Mouse (Mus musculus) cortical plate, adult 2 months (tissue): ENCODE measurements around the gene Appl2. TPM values are rescaled to one million over a fixed set of nuclear protein-coding genes. Genes with fewer than 3 reads are reported as not detected.

Source experiments
- H3K27ac ChIP-seq: fragments of 200-500 bp; 2 replicates; pipeline ENCODE4 v1.5.1; 2012; ENCODE audit warnings: low read length, control low read depth, inconsistent platforms; ENCODE audit not compliant: insufficient read depth
- H3K4me1 ChIP-seq: fragments of 200-500 bp; 2 replicates; pipeline ENCODE4 v1.6.1; 2011; ENCODE audit warnings: low read length; ENCODE audit not compliant: control insufficient read depth, insufficient read depth
- H3K4me3 ChIP-seq: fragments of 200-500 bp; 2 replicates; pipeline ENCODE4 v1.5.1; 2011; ENCODE audit warnings: mild to moderate bottlenecking, low read length, control low read depth; ENCODE audit not compliant: insufficient read depth
- CTCF ChIP-seq: fragments of 200-500 bp; IDR thresholded peaks from 2 replicates; pipeline ENCODE4 v1.5.1; 2011; ENCODE audit warnings: mild to moderate bottlenecking, control low read depth, low read length; ENCODE audit not compliant: insufficient read depth; ENCODE audit errors: extremely low read depth
- POLR2A ChIP-seq: fragments of 200-500 bp; IDR thresholded peaks from 2 replicates; pipeline ENCODE4 v1.6.1; 2011; ENCODE audit warnings: mild to moderate bottlenecking, low read length, control low read depth; ENCODE audit not compliant: insufficient read depth; ENCODE audit errors: extremely low read depth
- polyA plus RNA-seq: library from polyadenylated mRNA; depleted of rRNA; stranded (reverse); fragments of >200 nt; gene quantifications from 2 replicates; pipeline ENCODE4 v1.2.3, GENCODE M21; 2012; rRNA removed

The Appl2 gene
- polyA plus RNA-seq, 1 experiment = 67.6 TPM

DNA sequence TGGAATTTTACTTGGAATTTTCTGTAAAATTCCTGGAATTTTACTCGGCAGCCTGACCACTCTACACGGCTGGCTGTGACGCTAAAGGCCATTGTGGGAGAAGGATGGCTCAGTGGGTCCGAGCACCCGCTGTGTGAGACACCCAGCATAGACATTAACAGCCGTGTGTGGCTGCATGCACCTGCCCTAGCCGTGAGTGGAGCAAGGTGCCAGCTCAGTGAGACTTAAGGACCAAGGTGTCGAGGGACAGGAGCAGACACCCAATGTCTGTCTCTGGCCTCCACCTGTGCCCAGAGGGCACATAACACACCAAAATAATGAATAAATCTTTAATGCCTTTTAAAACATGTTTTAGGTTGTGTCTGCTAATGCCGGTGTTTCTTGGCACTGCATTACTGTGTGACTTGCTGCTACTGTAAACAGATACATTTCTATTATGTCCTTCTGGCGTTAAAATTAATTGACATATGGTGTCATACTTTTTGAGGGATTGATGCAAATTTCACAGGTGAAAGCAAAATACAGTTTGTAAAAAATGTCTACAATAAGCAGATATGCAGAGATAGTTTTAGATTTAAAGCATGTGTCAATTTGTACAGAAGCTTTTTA is 44.5 kb downstream of the Appl2 start:
- Histone ChIP-seq H3K27ac (no peak overlapping the region), H3K4me3 (no peak overlapping the region), H3K4me1 (peaks cover 2% of the 10 kb centered on the region; the same call in 1 of the 2 replicates)

DNA sequence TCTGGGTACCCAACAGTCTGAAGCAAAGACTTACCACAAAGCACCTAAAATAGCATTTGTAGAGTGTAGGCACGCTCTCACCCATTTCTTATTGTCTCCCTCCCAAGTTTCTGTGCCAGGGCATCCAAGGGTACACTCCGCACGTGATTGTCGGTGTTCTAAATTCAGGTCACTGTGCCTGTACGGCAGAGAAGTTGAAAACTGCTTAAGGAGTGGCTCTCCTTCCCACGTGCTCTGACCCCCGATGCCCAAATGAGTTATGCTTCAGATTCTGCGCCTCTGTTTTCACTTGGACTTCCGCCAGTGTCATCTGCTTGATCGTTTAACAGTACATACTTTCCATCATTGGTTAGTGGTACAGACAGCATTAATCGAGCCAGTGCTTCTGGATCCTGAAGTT is 47.9 kb downstream of the Appl2 start:
- no peak overlapping the region for H3K4me3 ChIP-seq
- TF ChIP-seq CTCF (no peak), POLR2A (no peak)

More for the DNA sequence above, 44.5 kb downstream of the Appl2 start:
- no peak for TF ChIP-seq CTCF
- no peak for TF ChIP-seq POLR2A

DNA sequence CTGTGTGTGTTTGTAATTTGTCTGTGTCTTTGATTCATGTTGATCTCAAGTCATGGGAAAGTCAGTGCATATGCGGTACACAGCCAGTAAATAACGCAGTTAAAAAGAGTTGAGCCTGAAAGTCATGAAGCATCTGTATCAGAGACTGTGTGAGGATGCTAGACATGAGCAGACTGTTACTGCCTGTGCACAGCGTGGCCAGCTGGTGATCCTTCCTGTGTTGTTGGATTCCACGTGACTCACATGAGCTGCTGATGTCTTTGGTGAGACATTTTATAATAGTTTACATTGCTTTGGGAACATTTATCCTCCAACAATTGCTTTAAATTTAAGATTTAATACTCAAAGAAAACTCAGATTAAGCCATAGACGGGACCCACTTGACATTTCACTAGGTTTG is 54.0 kb downstream of the Appl2 start:
- H3K4me1 ChIP-seq = peaks cover 2% of the 10 kb centered on the region; the same call in 1 of the 2 replicates
- no peak overlapping the region for H3K4me3 ChIP-seq
- TF ChIP-seq CTCF = no peak
- no peak overlapping the region for H3K27ac ChIP-seq

More for the DNA sequence above, 47.9 kb downstream of the Appl2 start:
- peaks cover 2% of the 10 kb centered on the region; the same call in 1 of the 2 replicates for H3K4me1 ChIP-seq
- H3K27ac ChIP-seq = no peak overlapping the region

DNA sequence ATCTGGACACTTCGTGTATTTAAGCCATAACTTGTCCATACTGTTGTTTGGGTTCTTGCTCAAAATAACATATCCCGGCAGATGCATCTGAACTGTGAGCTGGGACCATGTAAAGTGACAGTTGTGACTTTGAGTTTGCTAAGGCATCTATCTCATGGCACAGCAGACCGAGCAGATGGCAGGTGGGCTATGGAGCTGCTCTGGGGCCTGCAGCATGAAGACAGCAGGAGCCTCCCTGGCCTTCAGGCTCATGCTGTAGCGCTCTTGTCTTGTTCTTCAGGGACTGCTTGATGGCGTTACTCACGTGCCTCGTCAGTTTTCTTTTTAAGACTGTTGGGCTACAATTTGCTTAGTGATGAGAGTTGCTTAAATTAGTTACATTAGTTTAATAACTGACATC is 55.9 kb downstream of the Appl2 start:
- Histone ChIP-seq H3K4me1 (peaks cover 2% of the 10 kb centered on the region; the same call in 1 of the 2 replicates), H3K4me3 (no peak overlapping the region), H3K27ac (no peak overlapping the region)
- TF ChIP-seq CTCF = no peak

DNA sequence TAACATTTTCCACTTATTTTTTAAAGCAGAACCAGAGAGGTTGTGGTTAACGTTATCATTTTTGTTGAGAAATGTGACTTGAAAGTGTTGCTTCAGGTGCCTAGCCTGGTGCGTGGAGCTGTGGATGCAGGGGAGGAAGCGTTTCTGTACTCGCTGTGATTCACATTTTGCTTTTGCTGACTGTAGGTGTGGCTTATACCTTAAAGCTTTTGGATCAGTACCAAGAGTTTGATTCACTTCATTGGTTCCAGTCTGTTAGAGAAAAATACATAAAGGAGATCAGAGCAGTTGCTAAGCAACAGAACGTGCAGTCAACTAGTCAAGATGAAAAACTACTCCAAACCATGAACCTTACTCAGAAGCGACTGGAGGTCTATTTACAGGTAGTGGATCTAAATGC is 57.7 kb downstream of the Appl2 start:
- Histone ChIP-seq H3K27ac (no peak overlapping the region), H3K4me1 (peaks cover 2% of the 10 kb centered on the region; the same call in 1 of the 2 replicates), H3K4me3 (no peak overlapping the region)
- no peak for TF ChIP-seq POLR2A
- TF ChIP-seq CTCF = no peak

DNA sequence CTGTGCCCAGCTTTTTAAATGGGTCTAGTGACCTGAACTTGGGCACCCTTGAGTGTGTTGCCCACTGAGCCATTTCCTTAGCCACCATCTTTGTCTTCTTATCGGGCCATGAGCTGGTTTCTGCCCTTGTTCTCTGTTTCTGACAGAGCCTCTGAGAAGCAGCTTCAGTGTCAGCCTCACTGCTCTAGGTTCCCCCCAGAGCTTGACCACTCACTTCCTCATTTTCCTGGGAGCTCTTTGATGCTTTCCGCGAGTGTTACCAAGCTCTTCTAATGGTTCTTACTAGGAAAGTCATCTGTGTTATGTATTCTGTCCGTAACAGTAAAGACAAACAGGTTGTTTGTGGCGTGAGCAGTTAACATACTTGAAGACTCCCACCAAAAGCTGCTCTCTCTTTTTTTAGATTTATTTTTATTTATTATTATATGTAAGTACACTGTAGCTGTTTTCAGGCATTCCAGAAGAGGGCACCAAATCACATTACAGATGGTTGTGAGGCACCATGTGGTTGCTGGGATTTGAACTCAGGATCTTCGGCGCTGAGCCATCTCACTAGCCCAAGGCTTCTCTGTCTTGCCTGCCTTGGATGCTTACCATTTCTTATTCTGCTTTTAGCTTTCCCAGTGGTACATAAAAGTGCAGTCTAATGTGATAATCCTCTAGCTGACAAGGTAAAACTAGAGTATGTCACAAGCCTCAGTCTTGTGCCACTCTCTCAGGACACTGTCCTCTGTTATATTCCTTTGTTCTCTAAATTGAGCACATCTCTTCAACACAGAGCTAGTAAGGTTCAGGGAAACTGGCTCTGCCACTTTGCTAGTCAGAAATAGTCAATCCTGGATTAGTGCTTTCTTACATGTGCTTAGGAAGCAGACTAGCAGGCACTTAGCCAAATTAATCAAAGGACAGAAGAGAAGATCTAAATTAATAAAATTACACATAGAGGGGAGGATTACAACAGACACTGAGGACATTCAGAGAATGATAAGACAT is 82.8 kb downstream of the Appl2 start:
- TF ChIP-seq CTCF (no peak), POLR2A (no peak)
- Histone ChIP-seq H3K27ac (no peak overlapping the region), H3K4me3 (no peak overlapping the region), H3K4me1 (no peaks in the 10 kb centered on the region)

DNA sequence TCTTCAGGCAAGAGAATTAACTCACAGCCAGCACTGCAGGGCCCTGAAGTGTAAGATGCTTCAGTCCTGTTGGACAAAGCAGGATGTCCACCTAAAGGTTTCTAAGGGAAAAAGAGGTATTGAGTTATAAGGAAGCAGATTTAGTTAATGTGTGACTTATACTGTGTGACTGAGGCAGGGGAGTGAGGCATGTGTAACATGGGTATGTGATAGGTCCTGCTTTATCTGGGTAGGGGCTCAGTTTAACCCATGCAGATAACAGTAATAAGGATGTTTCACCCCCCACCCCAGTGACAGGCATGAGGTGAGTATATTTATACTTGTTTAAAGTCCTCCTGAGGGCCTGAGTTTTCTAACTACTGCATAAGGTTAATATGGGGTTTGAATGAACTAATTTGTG is 85.5 kb downstream of the Appl2 start:
- Histone ChIP-seq H3K4me3 (no peak overlapping the region), H3K4me1 (no peaks in the 10 kb centered on the region), H3K27ac (no peak overlapping the region)
- TF ChIP-seq CTCF = no peak
- TF ChIP-seq POLR2A = no peak

Other genes with a start within 250 kb of the Appl2 start
- gene Aldh1l2, start 114.6 kb downstream of the Appl2 start, polyA plus RNA-seq = 1.8 and 2.0 TPM in 2 replicates
- 11.8 and 12.9 TPM in 2 replicates for gene Washc4, start 105.0 kb downstream of the Appl2 start, polyA plus RNA-seq
- gene 1500009L16Rik, start 74.1 kb upstream of the Appl2 start, polyA plus RNA-seq = 24.6 and 28.7 TPM in 2 replicates